Mouse (Mus musculus) kidney, adult 11 months (tissue): ENCODE measurements around the gene Ndufaf8.
A peak's percentile ranks its signal among the peaks of the same experiment; 100 is the strongest.

Experiments used
- DNase-seq: peaks from one replicate; pipeline ENCODE4 v3.0.0; 2022

The Ndufaf8 gene

DNA sequence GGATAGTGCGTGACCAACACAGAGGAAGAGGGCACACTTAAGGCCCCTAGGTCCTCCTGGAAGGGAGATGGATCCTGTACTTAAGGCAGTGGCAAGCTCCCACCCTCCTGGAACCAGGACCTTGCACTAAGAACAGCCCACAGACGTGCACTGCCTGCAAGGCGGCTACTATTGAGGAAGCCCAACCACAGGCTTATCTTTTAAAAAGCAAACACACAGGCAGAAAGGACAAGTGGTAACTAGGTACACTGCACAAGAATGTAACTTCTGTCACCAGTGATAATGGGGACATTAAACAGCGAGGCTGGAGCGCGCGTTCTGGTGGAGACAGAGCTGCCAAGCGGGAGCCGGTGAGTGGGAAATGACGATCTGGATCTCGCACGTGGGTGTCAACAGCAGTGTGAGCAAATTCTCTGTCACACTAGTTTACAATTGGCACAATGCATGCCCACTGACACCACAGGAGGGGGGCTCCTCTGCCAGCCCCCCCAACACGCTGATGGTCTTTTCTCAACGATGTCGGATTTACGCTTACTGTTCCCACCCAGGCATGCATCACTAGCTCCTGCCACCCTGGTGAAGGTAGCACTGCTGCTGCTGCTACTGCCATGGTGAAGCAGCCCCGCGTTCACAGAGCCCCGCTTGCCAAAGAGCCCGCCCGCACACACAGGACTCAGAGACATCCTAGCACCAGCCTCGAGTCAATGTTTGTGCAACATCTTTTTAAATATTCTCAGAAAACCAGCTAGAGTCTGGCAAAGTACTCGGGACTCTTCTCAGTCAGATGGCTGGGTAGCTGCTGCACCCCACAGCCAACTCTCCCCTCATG is 38.3 kb downstream of the Ndufaf8 start:
- DNase-seq = no peak

DNA sequence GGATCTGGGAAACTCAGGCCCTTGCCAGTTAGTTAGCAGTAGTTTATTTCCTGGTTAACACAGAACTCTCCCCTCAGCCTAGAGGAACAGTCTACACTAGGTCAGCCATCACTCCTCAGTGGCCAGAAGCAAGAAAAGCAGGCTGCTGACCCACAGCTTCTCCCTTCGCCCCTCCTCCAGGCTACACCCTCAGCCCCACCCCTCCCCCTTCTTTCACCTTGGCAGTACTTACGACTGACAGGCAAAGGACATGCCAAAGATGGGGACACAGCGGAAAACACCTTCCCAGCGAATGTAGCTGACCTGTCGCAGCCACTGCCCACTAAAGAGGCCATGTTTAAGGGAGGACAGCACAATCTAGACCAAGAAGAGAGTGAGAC is 38.9 kb downstream of the Ndufaf8 start:
- no peak for DNase-seq

GRCm38 (mm10) chr11:120139309-120139731 is 40.6 kb downstream of the Ndufaf8 start:
- no peak for DNase-seq

DNA sequence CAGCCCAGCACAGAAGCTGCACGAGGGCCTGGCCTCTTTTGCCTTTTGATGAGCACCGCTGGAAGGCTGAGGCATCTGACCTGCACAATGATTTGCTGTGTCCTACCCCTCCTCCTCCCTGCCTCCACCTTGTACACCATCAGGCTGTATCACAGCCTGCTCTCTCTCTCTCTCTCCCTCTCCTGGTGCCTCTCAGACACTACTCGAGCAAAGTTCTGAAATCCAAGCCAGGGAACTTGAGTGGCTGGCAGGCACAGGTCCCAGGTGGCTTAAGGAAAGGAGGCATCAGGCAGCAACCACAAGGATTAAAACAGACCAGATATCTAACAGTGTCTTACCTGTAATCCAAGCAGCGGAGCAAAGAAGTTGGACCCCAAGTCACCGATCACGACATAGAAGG is 41.5 kb downstream of the Ndufaf8 start:
- no peak for DNase-seq

GRCm38 (mm10) chr11:120142601-120143051 is 43.9 kb downstream of the Ndufaf8 start:
- peak; percentile 84 for DNase-seq

DNA sequence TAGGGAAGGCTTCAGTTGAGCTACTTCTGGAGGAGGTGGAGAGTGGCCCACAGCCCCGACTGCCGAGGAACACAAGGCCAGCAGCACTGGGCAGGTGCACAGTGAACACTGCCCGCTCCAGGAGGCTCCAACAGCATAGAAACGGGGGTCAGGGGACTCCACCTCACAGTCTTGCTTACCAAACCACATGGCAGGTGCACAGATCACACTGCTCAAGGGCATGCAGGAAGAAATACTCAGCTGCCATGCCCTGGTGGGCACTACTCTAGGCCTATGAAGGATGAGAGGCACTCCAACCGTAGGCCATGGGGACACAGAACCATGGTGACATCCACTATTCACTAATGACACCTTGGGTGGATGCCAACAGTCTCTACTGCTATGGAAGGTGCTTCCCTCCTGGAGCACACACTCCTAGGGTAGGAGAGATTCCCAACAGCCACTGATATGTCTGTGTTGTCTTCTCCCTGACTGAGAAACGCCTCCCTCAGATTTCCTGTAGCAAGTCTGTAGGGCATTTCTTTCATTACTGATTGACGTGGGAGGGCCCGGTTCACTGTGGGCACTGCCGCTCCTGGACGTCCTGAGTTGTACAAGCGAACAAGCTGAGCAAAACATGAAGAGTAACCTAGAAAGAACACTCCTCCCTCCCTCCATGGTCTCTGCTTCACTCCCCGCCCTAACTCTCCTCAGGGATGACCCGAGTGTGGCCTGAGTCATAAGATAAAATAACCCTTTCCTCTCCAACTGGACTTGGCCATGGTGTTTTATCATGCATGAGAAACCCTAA is 45.2 kb downstream of the Ndufaf8 start:
- peak; percentile 89 for DNase-seq

DNA sequence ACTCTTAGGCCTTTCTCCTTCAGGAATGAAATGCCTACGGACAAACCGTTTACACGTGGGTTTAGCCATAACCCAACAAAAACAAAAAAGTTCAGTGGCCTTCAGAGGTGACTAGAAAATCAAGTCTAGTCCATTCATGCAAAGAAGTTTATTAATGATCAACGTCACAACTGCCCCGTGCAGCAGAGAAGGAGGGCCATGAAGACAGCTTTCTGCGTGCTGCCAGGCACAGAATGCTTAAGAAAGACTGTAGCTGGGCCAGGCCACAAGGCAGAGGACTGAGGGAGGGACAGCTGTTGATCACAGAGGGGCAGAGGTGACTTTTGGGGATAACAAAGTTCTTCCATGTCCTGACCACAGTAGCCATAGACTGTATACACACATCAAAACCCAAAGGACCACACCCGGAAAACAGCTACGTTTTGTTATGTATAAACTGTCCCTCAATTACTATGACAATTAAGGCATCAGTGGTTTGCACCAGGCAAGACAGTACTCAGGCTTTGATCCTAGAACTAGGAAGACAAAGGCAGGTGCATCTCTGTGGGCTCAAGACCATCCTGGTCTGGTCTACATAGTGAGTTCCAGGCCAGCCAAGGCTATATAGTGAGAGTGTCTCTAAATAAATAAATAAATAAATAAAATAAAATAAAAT is 49.6 kb downstream of the Ndufaf8 start:
- DNase-seq = peak; percentile 70

GRCm38 (mm10) chr11:120149510-120150200 is 50.9 kb downstream of the Ndufaf8 start:
- DNase-seq = no peak
